Mouse (Mus musculus): ENCODE results near the gene Foxo4.
A peak's percentile ranks its signal among the peaks of the same experiment; 100 is the strongest.

Foxo4 gene

DNA sequence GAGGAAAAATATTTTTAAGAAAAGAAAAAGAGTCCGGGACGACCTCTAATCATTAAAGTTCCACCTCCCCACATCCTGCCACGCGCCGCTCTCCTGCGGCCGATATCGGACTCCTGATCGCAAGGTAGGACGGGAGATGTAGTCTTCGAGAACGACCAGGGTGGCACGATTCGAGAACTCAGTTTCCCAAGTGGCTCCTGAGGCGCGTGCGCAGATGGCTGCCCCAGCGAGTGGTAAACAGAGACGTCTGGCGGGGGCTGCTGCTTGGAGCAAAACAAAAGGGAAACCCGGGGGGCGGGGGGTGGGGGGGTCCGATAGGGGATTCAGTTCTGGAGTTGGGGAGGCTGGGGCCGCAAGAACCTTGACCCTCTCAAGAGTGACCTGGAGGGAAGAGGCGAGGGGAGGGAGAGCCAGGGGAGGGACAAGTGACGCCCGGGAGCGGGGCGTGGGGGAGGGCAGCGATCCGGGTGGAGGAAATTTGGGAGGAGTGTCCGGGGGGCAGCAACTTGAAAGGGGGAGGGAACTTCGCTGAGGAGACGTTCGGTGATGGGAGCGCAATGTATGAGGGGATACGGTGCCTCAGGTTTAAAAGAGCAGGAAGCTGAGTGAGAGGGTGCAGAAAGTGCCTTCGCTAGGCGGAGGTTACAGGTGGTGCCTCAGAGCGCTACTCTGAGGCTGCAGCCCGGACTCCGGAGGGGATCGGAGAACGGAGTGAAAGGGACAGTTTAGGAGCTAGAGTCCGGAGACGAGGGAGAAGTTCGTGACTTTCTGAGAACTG lies at the start of gene Foxo4:
Gene Foxo4, plus strand, starts transcription at position 577 of the 778 bp plus-strand sequence.
- DNase-seq: peak; percentile 82

DNA sequence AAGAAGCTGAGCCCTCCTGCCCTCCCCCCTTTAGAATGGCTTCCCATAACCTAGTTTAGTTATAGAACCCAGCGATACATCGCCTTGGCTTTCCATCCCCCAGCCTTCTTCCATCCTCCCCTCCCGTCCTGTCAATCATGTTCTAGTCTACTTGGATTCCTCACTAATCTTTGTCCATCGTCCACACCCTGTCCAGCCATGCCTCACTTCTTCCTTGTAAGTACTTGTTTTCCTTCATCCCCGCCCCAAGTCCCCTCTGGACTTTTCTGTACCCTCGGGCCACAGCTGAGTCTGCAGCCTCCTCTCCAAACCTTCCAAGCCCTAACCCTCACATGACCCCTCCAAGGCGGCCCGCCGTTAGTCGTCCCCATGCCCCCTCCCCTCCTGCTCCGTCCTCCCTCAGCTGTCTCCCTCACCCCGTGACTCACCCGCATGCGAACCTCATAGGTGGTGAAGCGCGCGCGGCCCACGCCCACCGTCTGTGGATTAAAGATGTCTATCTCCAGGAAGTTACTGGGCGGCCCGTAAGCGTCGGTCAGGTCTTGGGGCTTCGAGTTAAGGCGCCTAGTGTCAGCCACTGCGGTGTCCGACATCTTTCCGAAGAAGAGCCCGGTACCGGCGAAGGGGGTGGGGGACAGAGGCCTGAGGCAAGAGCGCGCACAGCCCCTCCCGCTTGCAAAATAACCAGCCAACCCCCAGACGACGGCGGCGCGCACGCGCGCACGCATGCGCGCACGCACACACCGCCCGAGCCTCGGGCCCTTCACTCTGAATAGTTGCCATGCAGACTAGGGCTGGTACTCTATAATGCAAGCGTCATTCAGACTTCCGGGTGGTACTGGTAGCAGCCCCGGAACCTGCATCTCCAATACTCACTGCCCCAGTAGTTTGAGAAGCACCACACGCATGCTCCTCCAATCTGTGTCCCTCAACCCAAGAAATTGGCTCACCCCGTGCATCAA lies 32.2 kb upstream of the Foxo4 start, which contains the start of gene Snx12:
Gene Snx12, minus strand, starts transcription at position 730 of the 962 bp plus-strand sequence.
- DNase-seq: peak; percentile 88

DNA sequence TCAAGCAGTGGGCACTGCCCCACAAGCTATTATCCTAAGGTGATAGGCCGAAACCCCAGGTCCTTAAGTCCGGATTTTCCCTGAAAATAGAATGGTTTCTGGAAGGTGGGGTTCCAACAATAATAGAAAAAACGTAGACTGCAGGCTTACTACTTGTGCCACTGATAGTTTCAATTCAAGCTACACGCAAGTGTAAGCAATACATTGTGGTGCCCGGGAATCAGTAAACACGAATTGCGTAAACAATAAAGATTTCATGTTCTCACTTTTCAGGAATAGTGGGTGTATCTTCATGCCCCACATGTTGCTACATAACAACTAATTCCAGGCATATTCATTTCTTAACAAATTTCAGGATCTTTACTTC lies 31.5 kb upstream of the Foxo4 start:
- DNase-seq: no peak

DNA sequence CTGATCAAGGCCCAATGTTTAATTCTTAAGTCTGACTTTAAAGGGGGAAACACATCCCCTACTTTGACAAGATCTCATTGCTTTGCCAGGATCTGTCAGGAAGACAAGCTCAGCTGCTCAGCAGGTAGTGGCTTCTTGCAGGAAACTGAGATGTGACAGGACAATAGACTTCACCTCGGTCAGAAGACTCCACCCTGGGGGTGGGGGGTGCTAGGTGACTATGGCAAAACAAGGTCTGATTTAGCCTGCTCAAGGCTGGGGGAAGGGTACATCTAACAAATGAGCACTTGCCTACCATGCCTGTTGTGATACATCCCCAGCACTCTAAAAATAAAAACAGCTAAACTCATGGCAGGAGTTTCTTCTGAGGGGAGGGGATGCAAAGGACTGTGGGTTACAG lies 9.3 kb upstream of the Foxo4 start:
- DNase-seq: no peak

DNA sequence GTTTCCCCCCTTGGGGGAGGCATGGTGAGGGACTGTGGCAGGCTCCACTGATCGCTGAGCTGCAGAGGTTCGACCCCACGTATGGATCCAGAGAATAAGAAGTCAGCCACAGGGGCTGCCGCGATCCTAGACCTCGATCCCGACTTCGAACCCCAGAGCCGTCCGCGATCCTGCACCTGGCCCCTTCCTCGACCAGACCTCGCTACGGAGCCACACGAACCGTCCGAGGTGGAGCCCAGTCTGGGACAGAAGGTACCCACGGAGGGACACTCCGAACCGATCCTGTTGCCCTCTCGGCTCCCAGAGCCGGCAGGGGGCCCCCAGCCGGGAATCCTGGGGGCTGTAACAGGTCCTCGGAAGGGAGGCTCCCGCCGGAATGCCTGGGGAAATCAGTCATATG lies 412 bp downstream of the Foxo4 start:
- DNase-seq: no peak

DNA sequence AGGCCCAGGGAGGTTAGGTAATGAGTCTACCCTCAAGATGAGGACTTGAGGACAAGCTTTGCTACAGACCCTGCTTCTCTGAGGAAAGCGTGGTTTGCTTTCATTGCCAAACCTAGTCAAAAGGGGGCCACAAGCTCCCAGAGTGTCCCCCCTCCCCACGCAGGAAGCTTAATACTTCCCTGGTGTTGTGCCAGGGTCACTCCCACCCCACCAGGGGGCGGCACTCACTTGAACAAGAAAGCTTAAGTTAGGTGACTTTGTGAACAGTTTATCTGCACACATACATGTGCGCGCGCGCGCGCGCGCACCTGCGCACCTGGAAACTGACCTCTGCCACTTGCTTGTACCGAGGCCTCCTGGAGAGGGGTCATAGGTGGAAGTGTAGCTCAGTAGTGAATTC lies 2.3 kb downstream of the Foxo4 start:
- no peak for DNase-seq

DNA sequence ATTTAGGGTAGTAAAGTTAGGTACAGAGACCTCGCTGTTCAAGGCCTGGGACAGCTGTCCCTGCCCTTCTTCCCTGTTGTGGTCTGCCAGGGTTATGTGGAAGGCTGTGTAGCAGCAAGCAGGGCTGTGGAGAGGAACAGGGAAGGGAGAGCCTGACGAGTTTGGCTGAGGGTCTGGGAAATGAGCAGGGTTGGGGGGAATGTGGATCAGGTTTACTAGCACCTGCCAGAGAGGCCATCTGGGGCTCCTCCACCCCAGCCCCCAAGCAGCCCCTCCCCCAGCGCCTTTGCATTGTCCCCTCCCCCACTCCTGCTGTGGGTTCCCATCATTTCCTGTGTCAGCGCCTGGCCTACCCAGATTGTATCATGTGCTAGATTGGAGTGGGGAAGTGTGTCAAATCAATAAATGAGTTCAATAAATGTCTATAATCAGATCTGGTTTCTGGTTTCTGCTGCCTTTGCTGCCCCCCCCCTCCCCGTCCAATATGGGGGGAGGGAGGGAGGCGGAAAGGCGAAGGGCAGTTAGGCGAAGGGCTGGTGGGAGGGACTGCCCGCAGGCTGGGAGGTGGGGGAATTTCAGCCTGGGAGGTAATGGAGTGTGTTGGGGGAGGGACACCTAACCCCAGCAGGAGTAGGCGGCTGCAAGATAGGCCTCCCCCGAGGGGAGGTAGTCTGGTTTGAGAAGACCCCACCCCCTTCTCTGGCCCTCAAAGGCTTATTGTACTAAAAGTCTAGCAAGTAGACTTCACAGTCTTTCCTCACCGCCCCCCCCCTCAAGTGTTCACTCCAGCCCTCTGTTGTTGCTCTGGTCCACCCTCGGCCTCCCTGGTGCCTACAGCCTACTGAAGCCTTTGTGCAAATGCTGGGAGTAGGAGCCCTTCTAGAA lies 6.4 kb downstream of the Foxo4 start:
- no peak for DNase-seq

GRCm38 (mm10) chrX:101263892-101264291 lies 9.6 kb downstream of the Foxo4 start, which contains the start of gene Gm614:
Gene Gm614 (minus strand): TSS chrX:101263992.
- DNase-seq: no peak

GRCm38 (mm10) chrX:101266631-101267030 lies 12.3 kb downstream of the Foxo4 start:
- no peak for DNase-seq

DNA sequence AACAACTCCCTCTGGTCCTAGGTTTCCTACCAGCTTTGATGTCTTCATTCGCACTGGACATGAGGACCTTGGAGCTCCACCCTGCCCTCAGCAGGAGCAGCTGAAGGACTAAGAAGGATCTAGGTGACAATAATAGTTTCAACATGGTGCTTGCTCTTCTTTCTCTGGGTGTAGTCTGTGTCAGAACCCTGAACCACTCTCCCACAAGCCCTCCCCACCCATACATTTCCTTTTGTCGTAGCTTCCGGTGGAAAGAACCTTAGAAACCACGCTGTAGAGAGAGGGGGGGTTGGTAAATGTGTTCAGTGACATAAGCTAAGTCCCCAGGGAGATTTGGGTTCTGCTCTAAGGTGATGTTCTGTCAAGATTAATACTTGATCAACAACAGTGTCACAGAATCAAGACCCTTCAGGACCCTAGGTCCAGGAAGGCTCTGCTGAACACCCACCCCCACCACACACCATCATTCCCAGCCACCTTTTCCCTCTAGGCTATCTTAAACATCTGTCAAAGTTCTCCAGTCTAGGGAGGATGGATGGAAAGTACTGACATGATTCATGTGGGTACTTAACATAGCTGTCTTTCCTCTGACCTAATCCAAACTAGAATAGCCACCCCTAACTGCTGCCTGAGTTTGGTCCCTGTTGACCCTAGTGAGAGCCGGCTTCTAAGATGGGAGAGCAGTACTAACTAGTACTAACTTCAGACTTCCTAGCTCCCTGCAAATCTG lies 13.9 kb downstream of the Foxo4 start, which contains the start of gene Il2rg:
Gene Il2rg, minus strand, starts transcription at position 231 of the 730 bp plus-strand sequence.
- DNase-seq: no peak

DNA sequence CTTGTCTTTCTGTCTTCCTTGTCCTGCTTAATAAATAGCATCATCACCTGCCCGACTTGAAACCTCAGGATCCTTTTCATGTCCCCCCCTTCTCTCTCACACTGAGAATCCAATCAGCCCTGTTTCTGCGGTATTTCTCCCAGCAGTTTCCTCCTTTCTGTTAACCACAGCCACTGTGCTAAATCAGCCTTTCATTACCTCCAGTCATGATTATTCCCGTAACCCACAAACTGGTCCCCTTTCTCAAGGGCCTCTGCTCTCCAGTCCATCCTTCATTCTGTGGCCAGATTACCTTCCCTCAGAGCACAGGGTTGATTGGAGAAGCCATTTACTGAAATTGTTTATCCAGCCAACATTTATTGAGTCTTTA lies 14.4 kb downstream of the Foxo4 start, which contains the start of gene Gm20489:
Gene Gm20489, minus strand, starts transcription at position 269 of the 370 bp plus-strand sequence.
- DNase-seq: no peak

DNA sequence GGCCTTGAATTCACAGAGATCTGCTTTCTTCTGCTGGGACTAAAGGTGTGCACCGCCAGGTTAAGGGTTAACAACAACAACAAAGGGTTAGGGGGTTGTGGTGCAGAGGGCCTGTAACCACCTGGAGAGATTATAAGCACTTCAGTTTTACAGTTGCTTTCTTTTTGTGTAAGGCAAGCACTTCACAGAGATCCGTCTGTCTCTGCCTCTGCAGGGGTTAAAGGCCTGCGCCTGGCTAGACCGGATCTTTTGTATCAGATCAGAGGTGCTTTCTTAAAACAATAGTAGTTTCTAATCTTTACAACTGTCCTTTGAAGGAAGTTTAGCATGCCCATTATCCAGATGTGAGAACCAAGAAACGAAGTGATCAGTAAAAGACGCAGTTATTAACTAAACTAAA lies 19.1 kb downstream of the Foxo4 start:
- DNase-seq: no peak

DNA sequence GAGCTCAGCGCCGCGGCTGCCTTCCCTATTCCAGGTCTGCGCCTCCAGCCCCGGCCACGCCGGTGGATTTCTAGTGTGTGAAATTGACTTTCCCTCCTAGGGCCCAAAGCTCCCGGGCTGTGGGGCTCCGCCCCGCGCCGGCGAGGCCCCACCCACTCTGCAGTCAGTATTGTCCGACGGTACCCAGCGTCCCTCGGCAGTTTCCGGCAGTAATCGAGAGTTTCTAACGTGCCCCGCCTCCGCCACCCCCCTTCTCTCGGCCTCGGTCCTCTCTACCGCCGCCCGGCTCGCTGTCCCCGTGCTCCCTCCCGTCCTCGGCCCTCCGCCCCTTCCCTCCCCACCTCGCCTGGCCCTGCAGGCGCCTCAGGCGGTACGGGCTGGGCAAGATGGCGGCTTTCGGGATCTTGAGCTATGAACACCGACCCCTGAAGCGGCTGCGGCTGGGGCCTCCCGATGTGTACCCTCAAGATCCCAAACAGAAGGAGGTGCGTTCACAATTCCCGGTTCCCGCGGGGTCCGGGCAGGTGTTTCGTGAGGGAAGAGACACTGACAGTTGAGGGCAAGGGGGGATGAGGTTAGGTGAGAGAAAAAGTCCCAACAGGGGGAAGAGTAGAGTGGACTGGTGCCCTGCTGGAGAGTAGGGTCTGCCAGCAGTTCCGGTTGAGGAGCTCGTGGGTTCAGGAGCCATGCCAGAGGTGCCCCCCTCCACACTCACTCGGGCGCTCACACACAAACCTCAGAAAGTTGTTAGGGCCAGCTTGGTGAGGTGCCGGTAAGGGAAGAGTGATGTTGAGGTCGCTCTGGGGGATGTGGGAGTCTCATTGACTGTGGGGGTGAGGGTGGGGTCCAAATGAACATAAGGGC lies 19.8 kb downstream of the Foxo4 start, which contains the start of gene Med12:
Gene Med12, plus strand, starts transcription at position 156 of the 864 bp plus-strand sequence.
- DNase-seq: peak; percentile 88

GRCm38 (mm10) chrX:101282813-101283212 lies 28.5 kb downstream of the Foxo4 start:
- no peak for DNase-seq

DNA sequence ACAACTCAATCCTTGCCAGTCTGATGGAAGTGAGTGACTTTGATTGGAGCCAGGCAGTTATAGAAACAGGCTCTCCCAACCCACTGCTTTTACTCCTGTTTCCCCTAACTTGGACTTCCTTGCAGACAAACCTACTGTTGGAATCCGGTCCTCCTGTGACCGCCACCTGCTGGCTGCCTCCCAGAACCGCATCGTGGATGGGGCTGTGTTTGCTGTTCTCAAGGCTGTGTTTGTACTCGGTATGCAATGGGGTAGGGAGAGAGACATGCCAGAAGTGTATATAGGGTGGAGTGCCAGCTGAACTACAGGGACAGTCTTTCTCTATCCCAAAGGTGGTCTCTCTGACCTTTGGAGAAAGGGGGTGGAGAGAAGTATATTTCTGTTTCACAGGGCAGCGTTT lies 31.2 kb downstream of the Foxo4 start:
- DNase-seq: peak; percentile 45

DNA sequence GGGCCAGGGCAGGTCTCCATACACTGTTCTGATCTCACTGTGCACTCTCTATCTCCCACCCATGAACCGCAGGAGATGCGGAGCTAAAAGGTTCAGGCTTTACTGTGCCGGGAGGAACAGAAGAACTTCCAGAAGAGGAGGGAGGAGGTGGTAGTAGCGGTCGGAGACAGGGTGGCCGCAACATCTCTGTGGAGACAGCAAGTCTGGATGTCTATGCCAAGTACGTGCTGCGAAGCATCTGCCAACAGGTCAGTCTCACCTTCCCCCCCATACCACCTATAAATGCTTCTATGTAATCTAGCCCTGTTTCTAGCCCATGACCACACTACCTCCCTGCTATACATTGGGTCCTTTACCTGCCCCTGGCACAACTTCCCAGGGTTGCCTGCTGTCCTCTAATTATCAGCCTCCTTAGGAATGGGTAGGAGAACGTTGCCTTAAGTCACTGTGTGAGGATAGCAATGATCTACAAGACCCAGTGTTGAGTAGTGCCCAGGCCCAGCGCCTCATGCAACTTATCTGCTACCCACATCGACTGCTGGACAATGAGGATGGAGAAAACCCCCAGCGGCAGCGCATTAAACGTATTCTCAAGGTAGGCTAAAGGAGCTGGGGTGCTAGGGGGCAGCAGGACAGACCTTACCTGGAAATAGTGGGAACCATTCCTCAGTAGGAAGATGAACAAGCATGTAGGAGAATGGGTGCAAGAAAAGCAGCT lies 31.8 kb downstream of the Foxo4 start:
- DNase-seq: no peak

DNA sequence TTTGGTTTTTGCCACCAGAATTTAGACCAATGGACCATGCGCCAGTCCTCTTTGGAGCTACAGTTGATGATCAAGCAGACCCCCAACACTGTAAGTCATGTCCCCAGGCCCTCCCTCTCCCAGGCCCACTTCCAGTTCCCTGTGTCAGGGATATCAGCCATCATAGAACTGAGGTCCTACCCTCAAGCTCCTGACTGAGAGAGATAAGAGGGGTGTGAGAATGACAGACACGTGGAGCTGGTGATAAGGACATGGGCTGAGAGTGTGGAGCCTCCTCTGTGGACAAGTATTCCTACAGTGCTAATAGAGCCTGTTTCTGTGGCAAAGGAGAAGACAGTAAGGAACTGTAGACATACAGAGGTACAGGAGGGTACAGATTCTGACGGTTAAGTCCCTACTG lies 33.2 kb downstream of the Foxo4 start:
- DNase-seq: no peak

DNA sequence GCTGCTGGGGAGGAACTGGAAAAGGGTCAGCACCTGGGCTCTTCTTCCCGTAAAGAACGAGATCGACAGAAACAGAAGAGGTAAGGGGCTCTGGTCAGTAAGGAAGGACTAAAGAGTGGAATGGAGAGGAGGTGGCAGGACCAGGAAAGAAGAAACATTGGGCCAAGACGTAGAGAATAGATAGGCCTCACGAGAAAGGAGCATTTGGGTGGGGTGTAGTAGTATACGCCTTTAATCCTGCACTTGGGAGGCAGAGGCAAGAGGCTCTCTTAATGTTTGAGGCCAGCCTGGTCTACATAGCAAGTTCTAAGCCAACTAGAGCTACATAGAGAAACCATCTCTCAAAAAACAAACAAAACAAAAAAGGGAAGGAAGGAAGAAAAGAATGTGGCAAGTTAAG lies 34.1 kb downstream of the Foxo4 start:
- no peak for DNase-seq

- DNase-seq: no peak
Observed at GRCm38 (mm10) chrX:101289037-101289436, 34.7 kb downstream of the Foxo4 start.

DNA sequence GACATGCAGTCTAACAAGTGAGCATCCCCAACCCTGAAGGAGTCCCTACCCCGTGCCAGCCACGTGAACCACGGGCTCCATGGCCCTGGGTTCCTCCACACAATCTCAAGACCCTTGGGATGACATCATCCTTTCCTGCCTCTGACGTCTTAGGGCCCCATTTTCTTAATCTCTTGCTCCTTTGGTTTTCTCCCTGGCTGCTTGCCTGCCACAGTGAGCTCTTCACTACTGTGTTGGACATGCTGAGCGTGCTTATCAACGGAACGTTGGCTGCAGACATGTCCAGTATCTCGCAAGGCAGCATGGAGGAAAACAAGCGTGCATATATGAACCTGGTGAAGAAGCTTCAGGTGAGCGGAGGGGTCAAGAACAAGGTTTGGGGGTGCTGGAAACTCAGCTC lies 35.8 kb downstream of the Foxo4 start:
- DNase-seq: no peak

Data from cerebellum, adult 11 months (tissue).